Mouse (Mus musculus) frontal cortex, postnatal 10 days (tissue): ENCODE measurements at regions not wholly inside any gene's neighbourhood (a gene's known extent, or its start where the extent isn't known, plus 50 kb on each side); places are given as distances from the start of the nearest gene placed in this dataset.
A peak's percentile ranks its signal among the peaks of the same experiment; 100 is the strongest.

Experiments
- DNase-seq, 2 experiments: peaks; one replicate each; pipeline ENCODE4 v3.0.0; 2022; ENCODE audit warnings: low spot score in 2 of 2, mixed read lengths in 1 of 2

- DNase-seq = no peak
Measured at GRCm38 (mm10) chr13:45275391-45275790, 114.2 kb upstream of the Mylip start.

- DNase-seq = no peak
Measured at GRCm38 (mm10) chr13:45277842-45278416, 111.6 kb upstream of the Mylip start.

- no peak for DNase-seq
Measured at GRCm38 (mm10) chr13:45281106-45281505, 108.4 kb upstream of the Mylip start.

- DNase-seq = no peak
Measured at GRCm38 (mm10) chr13:45286651-45287050, 102.9 kb upstream of the Mylip start.

- DNase-seq = peak in 1 of 2 experiments; percentile 13
Measured at GRCm38 (mm10) chr13:45287217-45287616, 102.3 kb upstream of the Mylip start.

GRCm38 (mm10) chr13:45289976-45290375 is 99.6 kb upstream of the Mylip start:
- no peak for DNase-seq

- DNase-seq = no peak
Measured at GRCm38 (mm10) chr13:45294691-45295090, 94.9 kb upstream of the Mylip start.

- no peak for DNase-seq
Measured at GRCm38 (mm10) chr13:45300610-45301009, 88.9 kb upstream of the Mylip start.

- DNase-seq = no peak
Measured at GRCm38 (mm10) chr13:45301191-45301905, 88.2 kb upstream of the Mylip start.

GRCm38 (mm10) chr13:45302796-45303195 is 86.7 kb upstream of the Mylip start:
- no peak for DNase-seq

GRCm38 (mm10) chr13:45306177-45306576 is 83.4 kb upstream of the Mylip start:
- DNase-seq = no peak

GRCm38 (mm10) chr13:45307226-45307625 is 82.3 kb upstream of the Mylip start:
- DNase-seq = no peak

- DNase-seq = no peak
Measured at GRCm38 (mm10) chr13:45319646-45320045, 69.9 kb upstream of the Mylip start.

GRCm38 (mm10) chr13:45325736-45326293 is 63.7 kb upstream of the Mylip start:
- no peak for DNase-seq

GRCm38 (mm10) chr13:45326751-45327150 is 62.8 kb upstream of the Mylip start:
- DNase-seq = no peak

GRCm38 (mm10) chr13:45330561-45330960 is 59.0 kb upstream of the Mylip start:
- DNase-seq = no peak

GRCm38 (mm10) chr13:45332031-45332430 is 57.5 kb upstream of the Mylip start:
- DNase-seq = no peak

- DNase-seq = no peak
Measured at GRCm38 (mm10) chr13:45333634-45334033, 55.9 kb upstream of the Mylip start.
